Mouse (Mus musculus) cerebellum, adult 11-12 months (tissue): ENCODE results near the gene Gemin2.

ENCODE experiments used
- DNase-seq: peaks from one replicate; pipeline ENCODE4 v3.0.0; 2022

Gene Gemin2

DNA sequence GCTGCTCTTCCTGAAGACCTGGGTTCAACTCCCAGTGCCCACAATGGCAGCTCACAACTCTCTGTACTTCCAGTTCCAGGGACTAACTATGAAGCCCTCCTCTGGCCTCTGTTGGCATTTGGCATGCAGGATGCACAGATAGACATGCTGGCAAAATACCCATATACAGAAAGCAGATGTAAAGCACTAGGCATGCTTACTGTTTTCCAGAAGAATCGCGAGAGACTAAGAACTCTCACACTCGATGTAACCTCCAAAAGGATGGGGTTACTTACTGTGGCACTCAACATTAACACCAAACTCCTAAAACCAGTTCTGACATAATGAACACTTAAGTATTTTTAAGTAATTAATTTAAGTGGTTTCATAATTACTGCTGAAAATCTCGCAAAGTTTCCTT lies 47.1 kb downstream of the Gemin2 start:
- DNase-seq: no peak

GRCm38 (mm10) chr12:59060993-59061595 lies 47.9 kb downstream of the Gemin2 start, which contains the start of gene Trappc6b:
Gene Trappc6b, minus strand, starts transcription at chr12:59061472.
- DNase-seq: peak; percentile 79

DNA sequence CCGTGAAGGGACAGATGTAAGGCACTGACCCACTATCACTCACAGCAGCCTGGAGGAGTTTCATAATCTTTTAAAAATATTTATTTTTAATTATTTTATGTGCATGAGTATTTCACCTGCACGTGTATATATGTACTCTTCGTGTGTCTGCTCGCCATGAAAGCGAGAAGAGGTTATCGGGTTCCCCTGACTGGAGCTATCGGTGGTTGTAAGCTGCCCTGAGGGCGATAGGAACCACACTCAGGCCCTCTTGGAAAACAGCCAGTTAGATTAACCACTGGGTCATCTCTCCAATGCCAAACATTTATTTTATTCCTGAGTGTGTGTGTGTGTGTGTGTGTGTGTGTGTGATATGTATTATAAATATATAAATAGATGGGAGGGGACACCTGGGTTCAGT lies 51.6 kb downstream of the Gemin2 start:
- DNase-seq: no peak

- DNase-seq: no peak
Observed at GRCm38 (mm10) chr12:59065776-59066175, 52.6 kb downstream of the Gemin2 start.

DNA sequence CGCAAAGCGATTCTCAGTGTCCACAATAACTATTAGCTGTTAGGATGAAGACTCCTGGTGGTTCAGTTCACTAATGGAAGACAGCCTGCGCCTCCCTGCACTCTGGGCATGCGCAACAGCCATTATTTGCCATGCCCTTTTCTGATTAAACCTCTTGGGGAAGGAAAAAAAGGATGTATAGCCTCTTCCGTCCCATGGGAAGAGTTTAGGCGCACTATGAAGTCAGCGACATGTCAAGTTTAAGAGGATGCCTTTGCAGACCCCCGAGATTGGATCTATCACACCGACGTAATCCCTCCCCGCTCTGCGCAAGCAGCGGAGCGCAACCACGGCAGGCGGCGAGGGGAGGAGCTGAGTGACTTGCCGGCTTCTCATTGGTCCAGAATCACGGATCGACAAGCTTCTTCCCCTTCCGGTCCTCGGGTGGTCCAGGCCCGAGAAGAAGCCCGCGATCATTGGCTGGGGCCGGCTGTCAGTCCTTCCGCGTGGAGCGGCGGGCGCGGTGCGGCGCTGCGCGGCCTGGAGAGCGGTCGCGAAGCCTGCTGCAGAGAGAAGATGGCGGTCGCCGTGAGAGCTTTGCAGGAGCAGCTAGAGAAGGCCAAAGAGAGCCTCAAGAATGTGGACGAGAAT lies 53.4 kb downstream of the Gemin2 start, which contains the start of gene Pnn:
Pnn (plus strand) TSS at position 437 of the 630 bp plus-strand sequence.
- DNase-seq: peak; percentile 98

- no peak for DNase-seq
Observed at GRCm38 (mm10) chr12:59067095-59067494, 53.9 kb downstream of the Gemin2 start.

DNA sequence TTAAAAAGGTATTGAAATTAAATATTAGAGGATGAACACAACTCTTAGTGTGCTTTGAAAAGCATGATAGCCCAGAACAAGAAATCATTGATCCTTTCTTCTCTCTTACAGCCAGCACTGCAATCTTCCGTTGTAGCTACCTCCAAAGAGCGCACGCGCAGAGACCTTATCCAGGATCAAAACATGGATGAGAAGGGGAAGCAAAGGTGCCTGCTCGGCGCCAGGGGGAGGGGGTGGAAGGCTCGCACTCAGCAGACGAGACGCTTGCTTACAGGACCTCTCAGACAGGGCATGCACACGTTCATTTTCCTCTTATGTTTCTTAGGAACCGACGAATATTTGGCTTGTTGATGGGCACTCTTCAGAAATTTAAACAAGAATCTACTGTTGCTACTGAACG lies 55.6 kb downstream of the Gemin2 start:
- no peak for DNase-seq

DNA sequence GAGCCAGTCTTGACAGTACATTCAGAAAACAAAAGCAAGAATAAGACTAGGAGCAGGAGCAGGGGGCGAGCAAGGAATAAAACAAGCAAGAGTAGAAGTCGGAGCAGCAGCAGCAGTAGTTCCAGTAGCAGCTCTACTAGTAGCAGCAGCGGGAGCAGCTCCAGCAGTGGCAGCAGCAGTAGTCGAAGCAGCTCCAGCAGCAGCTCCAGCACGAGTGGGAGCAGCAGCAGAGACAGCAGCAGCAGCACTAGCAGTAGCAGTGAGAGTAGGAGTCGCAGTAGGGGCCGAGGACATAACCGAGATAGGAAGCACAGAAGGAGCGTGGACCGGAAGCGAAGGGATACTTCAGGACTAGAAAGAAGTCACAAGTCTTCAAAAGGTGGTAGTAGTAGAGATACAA lies 59.1 kb downstream of the Gemin2 start:
- no peak for DNase-seq

GRCm38 (mm10) chr12:59074052-59074451 lies 60.9 kb downstream of the Gemin2 start:
- DNase-seq: no peak

- no peak for DNase-seq
Observed at GRCm38 (mm10) chr12:59076996-59077395, 63.8 kb downstream of the Gemin2 start.

DNA sequence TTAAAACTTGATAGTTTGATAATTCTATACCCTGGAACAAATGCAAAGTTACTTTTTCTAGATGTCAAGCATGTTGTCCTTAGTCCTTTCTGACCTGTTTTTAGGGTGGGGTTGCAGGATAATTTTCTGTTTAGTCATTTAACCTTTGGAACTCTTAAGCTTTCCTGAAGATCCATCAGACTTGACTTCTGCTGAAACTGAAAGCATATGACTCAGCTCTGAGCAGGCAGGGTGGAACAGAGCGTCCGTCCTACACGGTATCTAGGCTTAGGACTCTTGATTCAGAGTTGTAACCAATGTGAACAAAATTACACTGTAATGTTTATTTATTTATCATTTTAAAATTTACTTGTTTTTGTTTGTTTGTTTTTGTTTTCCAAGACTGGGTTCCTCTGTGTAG lies 64.7 kb downstream of the Gemin2 start:
- DNase-seq: no peak
